Mouse (Mus musculus) stomach, embryonic 14.5 days (tissue): ENCODE results near the gene Eng. TPM values are rescaled to one million over a fixed set of nuclear protein-coding genes. Genes with fewer than 3 reads are reported as not detected.

Experiments used
- ATAC-seq: fragments of 200-750 bp; cut with Nextera tagmentation; 2 replicates; pipeline ENCODE4 v1.8.0; 2017; ENCODE audit warnings: low read depth, moderate TSS enrichment; ENCODE audit not compliant: insufficient number of reproducible peaks, insufficient read depth, low FRiP score
- H3K27ac ChIP-seq: fragments of 300-500 bp; sonication (generic); 2 replicates; pipeline ENCODE4 v1.5.1; 2014; ENCODE audit warnings: mild to moderate bottlenecking, low read length, moderate library complexity, mixed read lengths
- H3K27me3 ChIP-seq: fragments of 300-500 bp; sonication (generic); 2 replicates; pipeline ENCODE4 v1.6.1; 2014; ENCODE audit warnings: low read length, control low read depth, mixed read lengths; ENCODE audit not compliant: control insufficient read depth, insufficient read depth
- H3K36me3 ChIP-seq: fragments of 300-500 bp; sonication (generic); 2 replicates; pipeline ENCODE4 v1.6.1; 2014; ENCODE audit warnings: mild to moderate bottlenecking, control low read depth, low read length, moderate library complexity, mixed read lengths; ENCODE audit not compliant: control insufficient read depth, insufficient read depth
- H3K4me1 ChIP-seq: fragments of 300-500 bp; sonication (generic); 2 replicates; pipeline ENCODE4 v1.6.1; 2014; ENCODE audit warnings: low read length, control low read depth, mixed read lengths; ENCODE audit not compliant: control insufficient read depth, insufficient read depth
- H3K4me2 ChIP-seq: fragments of 300-500 bp; sonication (generic); replicated peaks from 2 replicates; pipeline ENCODE4 v1.6.1; 2014; ENCODE audit warnings: low read depth, low read length, control low read depth
- H3K4me3 ChIP-seq: fragments of 300-500 bp; sonication (generic); 2 replicates; pipeline ENCODE4 v1.5.1; 2014; ENCODE audit warnings: low read depth, low read length, control low read depth
- H3K9ac ChIP-seq: fragments of 300-500 bp; sonication (generic); replicated peaks from 2 replicates; pipeline ENCODE4 v1.6.1; 2014; ENCODE audit warnings: low read depth, mild to moderate bottlenecking, control low read depth, low read length, moderate library complexity, mixed read lengths
- H3K9me3 ChIP-seq: fragments of 300-500 bp; sonication (generic); 2 replicates; pipeline ENCODE4 v1.6.1; 2016; ENCODE audit warnings: low read depth, low read length, control low read depth; ENCODE audit not compliant: control insufficient read depth
- WGBS: fragments of 180-500 bp; shearing (Covaris S2); extraction: QIAGEN DNeasy Blood & Tissue Kit; methylation state at CpG from one replicate; pipeline ENCODE4 v1.1.7; 2014; 5-methylcytosine and 5-hydroxymethylcytosine counted together
- polyA plus RNA-seq: library from polyadenylated mRNA; unstranded; fragments of >200 nt; fragmentation: Nextera tagmentation; extraction: Ambion mirVana; gene quantifications from 2 replicates; pipeline ENCODE4 v1.2.1, GENCODE M21; 2014

Gene Eng
- polyA plus RNA-seq, 1 experiment from 2014 or later, result 49.1 TPM

DNA sequence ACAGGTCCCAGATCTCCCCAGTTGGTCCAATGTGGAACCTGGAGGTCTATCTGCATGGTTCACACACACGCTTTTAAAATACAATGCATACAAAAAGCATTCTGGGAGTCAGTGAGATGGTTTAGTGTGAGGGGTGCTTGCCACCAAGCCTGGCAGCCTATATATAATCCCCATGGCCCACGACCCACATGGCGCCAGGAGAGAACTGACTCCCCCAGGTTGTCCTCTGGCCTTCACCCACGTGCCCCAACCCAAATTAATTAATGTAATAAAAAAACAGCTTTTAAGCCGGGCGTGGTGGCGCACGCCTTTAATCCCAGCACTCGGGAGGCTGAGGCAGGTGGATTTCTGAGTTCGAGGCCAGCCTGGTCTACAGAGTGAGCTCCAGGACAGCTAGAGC lies 37.3 kb downstream of the Eng start:
- H3K4me3 ChIP-seq, result no peak overlapping the region
- WGBS, result 87% methylated on average over 10 of the region's 10 CpGs
- H3K4me2 ChIP-seq, result no peak overlapping the region
- H3K27ac ChIP-seq, result no peak overlapping the region
- no peak for ATAC-seq
- peaks cover 14% of the 10 kb centered on the region for H3K4me1 ChIP-seq
- peaks cover 56% of the 10 kb centered on the region for H3K36me3 ChIP-seq
- H3K27me3 ChIP-seq, result no peaks in the 10 kb centered on the region
- no peak overlapping the region for H3K9ac ChIP-seq
- H3K9me3 ChIP-seq, result no peaks in the 10 kb centered on the region

DNA sequence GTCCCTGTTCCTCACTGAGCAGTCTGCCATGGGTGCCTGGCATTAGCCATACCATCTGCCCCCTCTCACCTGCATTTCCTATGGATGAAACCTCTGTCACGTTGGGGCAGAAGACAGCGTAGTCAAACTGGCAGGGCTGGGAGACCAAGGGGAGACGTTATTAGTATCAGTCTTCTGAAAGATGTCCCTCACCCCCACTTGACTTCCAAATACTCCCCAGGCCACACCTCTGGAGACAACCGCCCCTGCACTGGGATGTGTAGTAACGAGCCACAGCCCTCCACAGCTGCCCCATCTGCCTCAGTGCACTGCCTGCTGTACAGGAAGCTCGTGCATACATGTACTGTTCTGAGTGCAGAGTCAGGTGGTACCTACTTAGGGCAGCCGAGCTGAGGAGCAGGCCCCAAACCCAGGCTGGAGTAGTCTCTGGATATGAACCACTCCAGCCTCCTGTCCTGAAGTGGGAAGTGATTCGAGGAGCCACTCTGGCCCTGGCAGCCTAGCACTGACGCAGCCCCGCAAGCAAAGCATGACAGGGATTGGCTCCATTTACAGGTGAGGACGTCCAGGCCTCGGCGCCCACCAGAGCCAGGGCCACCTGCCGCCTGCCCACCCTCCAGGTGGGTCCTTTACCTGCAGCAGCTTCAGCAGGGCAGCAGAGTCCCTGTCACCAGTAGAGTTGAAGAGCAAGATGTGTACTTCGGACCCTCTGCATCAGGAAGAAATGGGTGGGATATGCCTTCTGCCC lies 38.5 kb downstream of the Eng start:
- no peak for ATAC-seq
- Histone ChIP-seq H3K4me3 (no peak overlapping the region), H3K4me2 (no peak overlapping the region), H3K9me3 (no peaks in the 10 kb centered on the region), H3K27me3 (no peaks in the 10 kb centered on the region), H3K36me3 (peaks cover 56% of the 10 kb centered on the region), H3K27ac (no peak overlapping the region), H3K9ac (no peak overlapping the region), H3K4me1 (peaks cover 13% of the 10 kb centered on the region)
- 91% methylated on average over 15 of the region's 15 CpGs for WGBS

DNA sequence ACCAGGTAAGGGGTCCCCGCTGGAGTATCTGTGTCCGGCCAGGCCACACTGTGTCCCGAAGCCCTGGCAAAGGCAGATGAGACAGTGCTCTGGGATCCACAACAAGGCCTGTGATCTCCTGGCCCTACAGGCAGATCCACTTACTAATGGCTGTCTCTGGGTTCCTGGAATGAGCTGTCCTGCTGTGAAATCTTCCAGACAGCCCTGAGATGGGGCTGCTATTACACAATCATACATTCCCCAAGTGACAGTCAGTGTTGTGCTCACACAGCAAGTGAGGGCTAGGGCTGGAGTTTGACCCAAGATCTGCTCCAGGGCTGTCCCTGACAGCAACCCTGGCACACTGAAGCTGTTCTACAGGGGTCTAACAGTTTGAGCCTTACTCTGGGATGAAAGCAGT lies 39.4 kb downstream of the Eng start:
- no peak for ATAC-seq
- H3K4me3 ChIP-seq, result no peak overlapping the region
- H3K9ac ChIP-seq, result no peak overlapping the region
- no peaks in the 10 kb centered on the region for H3K9me3 ChIP-seq
- H3K27ac ChIP-seq, result no peak overlapping the region
- H3K4me1 ChIP-seq, result peaks cover 9% of the 10 kb centered on the region
- WGBS, result 90% methylated on average over 3 of the region's 3 CpGs
- H3K4me2 ChIP-seq, result no peak overlapping the region
- H3K27me3 ChIP-seq, result no peaks in the 10 kb centered on the region
- H3K36me3 ChIP-seq, result peaks cover 52% of the 10 kb centered on the region

DNA sequence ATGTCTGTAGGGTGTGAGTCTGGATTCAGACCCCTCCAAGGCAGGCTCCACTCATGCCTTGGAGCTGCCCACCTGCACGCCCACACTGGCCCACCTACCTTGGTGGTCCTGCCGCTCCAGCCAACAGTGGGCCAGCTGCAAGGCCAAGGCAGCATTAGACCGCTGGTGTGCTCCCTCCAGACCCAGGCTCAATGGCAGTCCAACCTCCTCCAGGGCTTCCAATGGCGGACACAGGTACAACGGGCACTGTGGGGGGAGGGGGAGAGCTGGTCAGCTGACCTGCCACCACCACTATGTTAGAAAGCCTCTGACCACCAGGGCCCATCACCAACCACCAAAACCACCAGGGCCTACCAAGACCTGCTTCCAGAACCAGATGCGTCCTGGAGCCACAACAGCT lies 40.2 kb downstream of the Eng start:
- H3K36me3 ChIP-seq, result peaks cover 51% of the 10 kb centered on the region
- H3K4me3 ChIP-seq, result no peak overlapping the region
- ATAC-seq, result no peak
- no peaks in the 10 kb centered on the region for H3K27me3 ChIP-seq
- H3K4me2 ChIP-seq, result no peak overlapping the region
- H3K9me3 ChIP-seq, result no peaks in the 10 kb centered on the region
- 88% methylated on average over 6 of the region's 6 CpGs for WGBS
- H3K4me1 ChIP-seq, result peaks cover 4% of the 10 kb centered on the region
- H3K9ac ChIP-seq, result no peak overlapping the region
- no peak overlapping the region for H3K27ac ChIP-seq

DNA sequence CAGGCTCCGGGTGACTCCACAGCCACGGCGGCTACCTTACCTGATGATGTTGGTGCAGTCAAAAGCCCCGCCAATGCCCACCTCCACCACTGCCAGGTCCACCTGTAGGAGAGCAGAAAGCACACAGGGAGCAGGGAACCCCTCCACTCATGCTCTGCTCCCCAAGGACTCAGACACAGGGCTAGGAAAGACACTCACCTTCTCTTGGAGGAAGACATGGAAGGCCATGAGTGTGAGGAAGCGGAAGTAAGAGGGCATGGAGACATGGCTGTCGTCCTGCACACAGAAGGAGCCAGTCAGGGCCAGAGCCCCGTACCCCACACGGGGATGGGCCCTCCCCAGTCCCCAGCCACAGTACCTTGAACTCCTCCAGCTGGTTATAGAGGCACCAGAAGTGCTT lies 41.2 kb downstream of the Eng start:
- H3K9ac ChIP-seq, result no peak overlapping the region
- H3K9me3 ChIP-seq, result no peaks in the 10 kb centered on the region
- H3K27me3 ChIP-seq, result no peaks in the 10 kb centered on the region
- 95% methylated on average over 8 of the region's 8 CpGs for WGBS
- peaks cover 6% of the 10 kb centered on the region for H3K4me1 ChIP-seq
- peaks cover 50% of the 10 kb centered on the region for H3K36me3 ChIP-seq
- H3K4me2 ChIP-seq, result no peak overlapping the region
- no peak overlapping the region for H3K4me3 ChIP-seq
- ATAC-seq, result no peak
- no peak overlapping the region for H3K27ac ChIP-seq

DNA sequence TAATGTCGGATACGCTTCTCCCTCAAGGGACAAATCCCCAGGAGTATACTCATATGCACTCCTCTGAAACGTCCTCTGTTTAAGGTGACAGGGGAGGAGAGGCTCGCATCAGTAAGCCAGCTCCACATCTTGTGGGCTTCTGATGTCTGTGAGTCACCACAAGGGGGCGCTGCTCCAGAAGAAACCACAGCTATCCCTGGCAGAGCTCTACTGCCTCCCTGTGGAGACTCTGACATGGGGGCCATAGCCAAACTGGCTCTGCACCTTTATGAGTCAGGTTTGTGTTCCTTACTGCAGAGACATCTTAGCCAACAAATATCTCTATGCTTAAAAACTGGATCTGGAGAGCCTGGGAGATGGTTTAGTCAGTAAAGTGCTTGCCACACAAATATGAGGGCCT lies 43.0 kb downstream of the Eng start:
- peaks cover 33% of the 10 kb centered on the region for H3K36me3 ChIP-seq
- no peak overlapping the region for H3K4me2 ChIP-seq
- peaks cover 13% of the 10 kb centered on the region for H3K4me1 ChIP-seq
- H3K27me3 ChIP-seq, result no peaks in the 10 kb centered on the region
- no peaks in the 10 kb centered on the region for H3K9me3 ChIP-seq
- ATAC-seq, result peak; percentile 11; the same call in 1 of the 2 replicates
- WGBS, result 24% methylated on average over 5 of the region's 5 CpGs
- H3K4me3 ChIP-seq, result no peak overlapping the region
- no peak overlapping the region for H3K27ac ChIP-seq
- no peak overlapping the region for H3K9ac ChIP-seq

DNA sequence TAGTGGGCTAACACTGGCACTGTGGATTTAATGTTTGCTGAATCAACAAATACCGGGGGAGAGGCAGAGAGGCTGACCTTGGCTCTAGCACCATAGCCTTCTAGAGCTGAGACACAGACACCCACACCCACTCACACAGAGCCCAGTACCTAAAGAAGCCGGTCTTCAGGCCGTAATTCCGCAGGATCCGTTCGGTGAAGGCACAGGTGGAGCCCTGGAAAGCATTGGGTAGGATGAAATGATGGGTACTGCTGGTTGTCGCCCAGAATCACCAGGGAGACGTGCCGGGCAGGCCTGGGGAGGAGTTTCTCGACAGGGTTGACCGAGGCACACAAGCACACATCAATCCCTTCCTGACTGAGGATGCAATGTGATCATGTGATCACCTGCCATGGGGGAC lies 44.6 kb downstream of the Eng start:
- H3K27me3 ChIP-seq, result no peaks in the 10 kb centered on the region
- no peak overlapping the region for H3K4me3 ChIP-seq
- H3K27ac ChIP-seq, result peak overlapping the region; percentile 6; the same call in 1 of the 2 replicates
- H3K4me2 ChIP-seq, result 0 out of 2 replicates have a peak overlapping the region, but pooled peaks have one; percentile 7
- no peaks in the 10 kb centered on the region for H3K9me3 ChIP-seq
- H3K4me1 ChIP-seq, result peaks cover 13% of the 10 kb centered on the region
- no peak for ATAC-seq
- no peak overlapping the region for H3K9ac ChIP-seq
- 73% methylated on average over 11 of the region's 11 CpGs for WGBS
- H3K36me3 ChIP-seq, result peaks cover 17% of the 10 kb centered on the region

DNA sequence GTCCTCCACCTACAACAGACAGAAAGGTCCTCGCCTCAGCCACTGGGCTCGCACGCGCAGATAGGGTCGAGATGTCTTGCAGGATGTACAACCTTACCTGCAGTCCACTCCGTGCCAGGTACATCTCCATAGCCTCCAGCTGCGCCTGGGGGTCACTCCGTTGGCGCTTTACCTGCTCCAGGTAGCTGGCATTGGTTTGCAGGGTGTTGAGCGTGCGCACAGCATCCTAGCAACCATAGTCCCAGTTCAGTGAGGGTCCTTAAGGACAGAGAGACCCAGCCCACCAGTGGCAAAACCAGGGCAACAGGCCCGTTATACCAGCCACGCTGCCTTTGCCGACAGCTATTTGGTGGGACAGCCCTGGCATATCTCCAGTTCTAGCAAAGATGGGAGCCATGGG lies 46.1 kb downstream of the Eng start:
- H3K36me3 ChIP-seq, result peaks cover 2% of the 10 kb centered on the region; the same call in 1 of the 2 replicates
- H3K4me2 ChIP-seq, result peak overlapping the region; percentile 83
- 0 out of 2 replicates have a peak overlapping the region, but pooled peaks have one; percentile 92 for H3K4me3 ChIP-seq
- H3K27me3 ChIP-seq, result no peaks in the 10 kb centered on the region
- ATAC-seq, result no peak
- 0 out of 2 replicates have a peak overlapping the region, but pooled peaks have one; percentile 73 for H3K9ac ChIP-seq
- no peak overlapping the region for H3K27ac ChIP-seq
- peaks cover 13% of the 10 kb centered on the region for H3K4me1 ChIP-seq
- 94% methylated on average over 14 of the region's 14 CpGs for WGBS
- H3K9me3 ChIP-seq, result no peaks in the 10 kb centered on the region
